Mouse (Mus musculus) limb, embryonic 14.5 days (tissue): Measurements from ENCODE around the gene Col4a6. TPM values are rescaled to one million over a fixed set of nuclear protein-coding genes. Genes with fewer than 3 reads are reported as not detected.

ENCODE experiments used
- ATAC-seq: fragments of 200-750 bp; cut with Nextera tagmentation; 2 replicates; pipeline ENCODE4 v1.8.0; 2017; ENCODE audit warnings: low read depth, moderate number of reproducible peaks, moderate TSS enrichment; ENCODE audit not compliant: low FRiP score
- DNase-seq: peaks from one replicate; pipeline ENCODE4 v3.0.0-alpha.2; 2015; ENCODE audit warnings: low spot score
- H3K27ac ChIP-seq: fragments of 300-500 bp; sonication (generic); replicated peaks from 2 replicates; pipeline ENCODE4 v1.5.1; 2014; ENCODE audit warnings: low read depth, mild to moderate bottlenecking, low read length, moderate library complexity, mixed read lengths
- H3K27me3 ChIP-seq: fragments of 300-500 bp; sonication (generic); 2 replicates; pipeline ENCODE4 v1.6.1; 2014; ENCODE audit warnings: low read length, mixed read lengths; ENCODE audit not compliant: control insufficient read depth, insufficient read depth
- H3K36me3 ChIP-seq: fragments of 300-500 bp; sonication (generic); 2 replicates; pipeline ENCODE4 v1.6.1; 2014; ENCODE audit warnings: mild to moderate bottlenecking, low read length, moderate library complexity, mixed read lengths; ENCODE audit not compliant: control insufficient read depth, insufficient read depth
- H3K4me1 ChIP-seq: fragments of 300-500 bp; sonication (generic); 2 replicates; pipeline ENCODE4 v1.6.1; 2014; ENCODE audit warnings: antibody characterized with exemption, low read length, mixed read lengths; ENCODE audit not compliant: control insufficient read depth, insufficient read depth
- H3K4me2 ChIP-seq: fragments of 300-500 bp; sonication (generic); replicated peaks from 2 replicates; pipeline ENCODE4 v1.6.1; 2014; ENCODE audit warnings: low read depth, mild to moderate bottlenecking, low read length, moderate library complexity; ENCODE audit not compliant: severe bottlenecking
- H3K4me3 ChIP-seq: fragments of 300-500 bp; sonication (generic); replicated peaks from 2 replicates; pipeline ENCODE4 v1.5.1; 2014; ENCODE audit warnings: low read length
- H3K9ac ChIP-seq: fragments of 300-500 bp; sonication (generic); 2 replicates; pipeline ENCODE4 v1.6.1; 2014; ENCODE audit warnings: mild to moderate bottlenecking, low read depth, low read length, moderate library complexity; ENCODE audit not compliant: severe bottlenecking
- H3K9me3 ChIP-seq: fragments of 300-500 bp; sonication (generic); 2 replicates; pipeline ENCODE4 v1.6.1; 2016; ENCODE audit warnings: low read length; ENCODE audit not compliant: control insufficient read depth
- POLR2A ChIP-seq: fragments of 200-500 bp; IDR thresholded peaks from 2 replicates; pipeline ENCODE4 v1.8.0; 2012; ENCODE audit warnings: inconsistent platforms, mild to moderate bottlenecking, moderate library complexity, borderline replicate concordance; ENCODE audit not compliant: insufficient read depth, insufficient read length; ENCODE audit errors: extremely low read depth
- WGBS: fragments of 180-500 bp; shearing (Covaris S2); extraction: QIAGEN DNeasy Blood & Tissue Kit; methylation state at CpG from one replicate; pipeline ENCODE4 v1.1.7; 2014; 5-methylcytosine and 5-hydroxymethylcytosine counted together
- polyA plus RNA-seq, 2 experiments: library from polyadenylated mRNA; depleted of rRNA in 1 of 2; stranded (reverse) in 1 of 2; unstranded in 1 of 2; fragments of >200 nt; fragmentation: Nextera tagmentation in 1 of 2; extraction: Ambion mirVana in 1 of 2; gene quantifications; 2 replicates each; pipeline versions ENCODE4 v1.2.1 to v1.2.3; 2012 to 2014

The Col4a6 gene
- polyA plus RNA-seq, 2 experiments = 2.1 to 2.6 TPM

DNA sequence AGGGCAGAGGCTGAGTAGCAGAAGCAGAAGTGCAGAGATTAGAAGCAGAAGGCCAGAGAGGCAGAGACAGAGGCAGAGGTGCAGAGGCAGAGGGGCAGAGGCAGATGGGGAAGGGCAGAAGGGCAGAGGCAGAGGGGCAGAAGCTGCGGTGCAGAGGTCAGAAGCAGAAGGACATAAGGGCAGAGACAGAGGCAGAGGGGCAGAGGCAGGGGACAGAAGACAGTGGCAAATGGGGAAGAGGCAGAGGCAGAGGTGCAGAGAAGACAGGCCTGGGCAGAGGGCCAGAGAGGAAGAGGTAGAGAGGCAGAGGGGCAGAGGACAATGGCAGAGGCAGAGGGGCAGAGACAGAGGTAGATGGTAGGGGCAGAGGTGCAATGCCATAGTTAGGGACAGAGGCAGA, 324.2 kb downstream of the Col4a6 start:
- Histone ChIP-seq H3K4me2 (no peak overlapping the region), H3K27ac (no peak overlapping the region), H3K4me1 (no peaks in the 10 kb centered on the region), H3K36me3 (no peaks in the 10 kb centered on the region), H3K4me3 (no peak overlapping the region), H3K9ac (no peak overlapping the region), H3K9me3 (no peaks in the 10 kb centered on the region), H3K27me3 (no peaks in the 10 kb centered on the region)
- DNase-seq (no peak), ATAC-seq (no peak)
- TF ChIP-seq POLR2A = no peak
- WGBS = 75% methylated on average over 1 of the region's 1 CpGs

Other genes with a start within 250 kb of the Col4a6 start
- 13.8 and 14.2 TPM in 2 replicates for gene Col4a5, start 1.3 kb upstream of the Col4a6 start, polyA plus RNA-seq (2012; rRNA removed)
- 14.0 and 15.2 TPM in 2 replicates for gene Col4a5, start 1.3 kb upstream of the Col4a6 start, polyA plus RNA-seq (2014; fragmentation: Nextera tagmentation; extraction: Ambion mirVana)